Mouse (Mus musculus) c-Kit-negative CD71-positive TER-119-positive erythroid progenitor cells, embryonic 14.5 days (primary cell): ENCODE measurements at regions not wholly inside any gene's neighbourhood (a gene's known extent, or its start where the extent isn't known, plus 50 kb on each side); places are given as distances from the start of the nearest gene placed in this dataset.
A peak's percentile ranks its signal among the peaks of the same experiment; 100 is the strongest.

Experiments used
- DNase-seq: peaks from one replicate; pipeline ENCODE4 v3.0.0-alpha.2; 2013; ENCODE audit warnings: low read depth, low spot score

- no peak for DNase-seq
Measured at GRCm38 (mm10) chr3:157842872-157843271, 82.0 kb downstream of the Cth start.

- DNase-seq = no peak
Measured at GRCm38 (mm10) chr3:157841164-157841719, 83.6 kb downstream of the Cth start.

- no peak for DNase-seq
Measured at GRCm38 (mm10) chr3:157804307-157804706, 120.6 kb downstream of the Cth start.

GRCm38 (mm10) chr3:157803356-157803755 lies 121.5 kb downstream of the Cth start:
- DNase-seq = no peak

- DNase-seq = no peak
Measured at GRCm38 (mm10) chr3:157787559-157788256, 137.2 kb downstream of the Cth start.

GRCm38 (mm10) chr3:157781071-157781470 lies 143.8 kb downstream of the Cth start:
- no peak for DNase-seq

GRCm38 (mm10) chr3:157777779-157778178 lies 147.1 kb downstream of the Cth start:
- DNase-seq = no peak

- no peak for DNase-seq
Measured at GRCm38 (mm10) chr3:157763487-157764199, 161.2 kb downstream of the Cth start.

- DNase-seq = no peak
Measured at GRCm38 (mm10) chr3:157759856-157760255, 165.0 kb downstream of the Cth start.

- no peak for DNase-seq
Measured at GRCm38 (mm10) chr3:157754826-157755225, 170.1 kb downstream of the Cth start.

GRCm38 (mm10) chr3:157750266-157750665 lies 174.6 kb downstream of the Cth start:
- no peak for DNase-seq

- no peak for DNase-seq
Measured at GRCm38 (mm10) chr3:157748395-157749037, 176.4 kb downstream of the Cth start.

- DNase-seq = no peak
Measured at GRCm38 (mm10) chr3:157743000-157743399, 176.3 kb downstream of the Ptger3 start.

- no peak for DNase-seq
Measured at GRCm38 (mm10) chr3:157739628-157740294, 173.1 kb downstream of the Ptger3 start.

- no peak for DNase-seq
Measured at GRCm38 (mm10) chr3:157732136-157732940, 165.6 kb downstream of the Ptger3 start.

- no peak for DNase-seq
Measured at GRCm38 (mm10) chr3:157729711-157730367, 163.1 kb downstream of the Ptger3 start.

GRCm38 (mm10) chr3:157724542-157724941 lies 157.8 kb downstream of the Ptger3 start:
- no peak for DNase-seq

GRCm38 (mm10) chr3:157723184-157723583 lies 156.5 kb downstream of the Ptger3 start:
- DNase-seq = no peak

GRCm38 (mm10) chr3:157717313-157717921 lies 150.7 kb downstream of the Ptger3 start:
- peak; percentile 40 for DNase-seq

GRCm38 (mm10) chr3:157714023-157714422 lies 147.3 kb downstream of the Ptger3 start:
- DNase-seq = no peak
